Mouse (Mus musculus) intestine, embryonic 15.5 days (tissue): ENCODE data around the gene Ptpa. TPM values are rescaled to one million over a fixed set of nuclear protein-coding genes. Genes with fewer than 3 reads are reported as not detected.

Source experiments
- ATAC-seq: fragments of 200-750 bp; cut with Nextera tagmentation; 2 replicates; pipeline ENCODE4 v1.8.0; 2017; ENCODE audit warnings: moderate TSS enrichment, moderate library complexity
- H3K27ac ChIP-seq: fragments of 300-500 bp; sonication (generic); 2 replicates; pipeline ENCODE4 v1.5.1; 2015; ENCODE audit warnings: mild to moderate bottlenecking, inconsistent platforms
- H3K27me3 ChIP-seq: fragments of 300-500 bp; sonication (generic); replicated peaks from 2 replicates; pipeline ENCODE4 v1.6.1; 2015; ENCODE audit warnings: inconsistent platforms
- H3K36me3 ChIP-seq: fragments of 300-500 bp; sonication (generic); 2 replicates; pipeline ENCODE4 v1.6.1; 2015; ENCODE audit warnings: inconsistent platforms
- H3K4me1 ChIP-seq: fragments of 300-500 bp; sonication (generic); replicated peaks from 2 replicates; pipeline ENCODE4 v1.6.1; 2015; ENCODE audit warnings: inconsistent platforms
- H3K4me2 ChIP-seq: fragments of 300-500 bp; sonication (generic); replicated peaks from 2 replicates; pipeline ENCODE4 v1.6.1; 2015; ENCODE audit warnings: mild to moderate bottlenecking, inconsistent platforms
- H3K4me3 ChIP-seq: fragments of 300-500 bp; sonication (generic); replicated peaks from 2 replicates; pipeline ENCODE4 v1.5.1; 2015; ENCODE audit warnings: inconsistent platforms
- H3K9ac ChIP-seq: fragments of 300-500 bp; sonication (generic); 2 replicates; pipeline ENCODE4 v1.6.1; 2015; ENCODE audit warnings: inconsistent platforms
- H3K9me3 ChIP-seq: fragments of 300-500 bp; sonication (generic); 2 replicates; pipeline ENCODE4 v1.6.1; 2016; ENCODE audit warnings: inconsistent platforms
- WGBS: fragments of 180-500 bp; shearing (Covaris S2); methylation state at CpG from one replicate; pipeline ENCODE4 v1.1.7; 2015; 5-methylcytosine and 5-hydroxymethylcytosine counted together
- polyA plus RNA-seq: library from polyadenylated mRNA; unstranded; fragments of >200 nt; fragmentation: Nextera tagmentation; extraction: Ambion mirVana; gene quantifications from 2 replicates; pipeline ENCODE4 v1.2.1, GENCODE M21; 2015

Ptpa gene
- polyA plus RNA-seq, 1 experiment from 2014 or later: 117 TPM

DNA sequence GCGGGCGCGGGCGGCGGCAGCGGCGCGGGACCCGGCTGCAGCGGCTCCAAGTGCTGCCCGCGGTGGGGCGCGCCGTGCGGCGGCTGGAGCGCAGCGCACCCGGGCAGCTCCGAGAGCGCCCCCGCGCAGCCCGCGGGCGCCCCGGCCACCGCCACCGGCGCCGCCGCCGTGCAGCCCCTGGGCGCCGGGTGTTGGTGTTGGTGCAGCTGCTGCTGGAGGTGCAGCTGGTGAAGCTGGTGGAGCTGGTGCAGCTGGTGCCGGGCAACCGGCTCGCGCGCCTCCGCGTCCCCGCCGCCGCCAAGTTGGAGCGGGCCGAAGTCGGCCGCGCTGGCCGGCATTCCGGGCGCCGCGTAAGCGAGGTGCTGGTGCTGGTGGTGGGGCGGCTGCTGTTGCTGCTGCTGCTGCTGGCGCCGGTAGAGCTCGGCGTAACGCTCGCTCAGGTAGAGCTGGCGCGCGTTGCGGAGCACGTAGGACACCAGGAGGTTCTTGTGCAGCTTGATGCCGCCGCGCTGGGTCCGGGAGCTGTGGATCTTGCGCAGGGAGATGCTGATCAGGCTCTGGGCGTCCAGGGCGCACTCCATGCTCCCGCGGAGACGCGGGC, 57.7 kb downstream of the Ptpa start:
- ATAC-seq: peak; percentile 35
- H3K27ac ChIP-seq: peak overlapping the region; percentile 92
- peaks cover 27% of the 10 kb centered on the region for H3K4me1 ChIP-seq
- peak overlapping the region; percentile 95 for H3K9ac ChIP-seq
- peak overlapping the region; percentile 85 for H3K4me2 ChIP-seq
- WGBS: under 1% methylated on average over 80 of the region's 80 CpGs
- no peaks in the 10 kb centered on the region for H3K9me3 ChIP-seq
- no peaks in the 10 kb centered on the region for H3K36me3 ChIP-seq
- H3K4me3 ChIP-seq: peak overlapping the region; percentile 85
- no peaks in the 10 kb centered on the region for H3K27me3 ChIP-seq

DNA sequence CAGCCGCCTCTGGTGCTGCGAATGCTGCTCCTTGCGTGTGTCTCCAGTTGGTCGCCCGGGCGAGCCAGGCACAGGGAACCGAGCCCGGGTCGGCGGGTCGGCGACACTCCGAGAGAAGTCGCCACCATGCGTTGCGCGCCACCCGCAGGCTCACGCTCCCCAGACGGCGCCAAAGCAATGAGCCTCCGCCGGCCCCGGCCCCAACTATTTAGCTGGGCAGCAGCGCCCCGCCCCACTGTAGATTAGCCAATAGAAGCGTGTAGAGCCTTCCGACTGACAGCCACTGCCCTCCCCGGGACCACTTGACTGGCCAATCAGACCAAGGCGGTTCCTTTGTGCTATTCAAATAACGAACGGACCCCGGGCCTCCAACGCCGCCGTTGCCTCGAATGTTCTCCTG, 58.2 kb downstream of the Ptpa start, which contains the start of gene Ier5l:
TSS of gene Ier5l (minus strand) at position 181 of the 400 bp plus-strand sequence.
- peak within 1 kb of the TSS; percentile 92 for H3K27ac ChIP-seq
- H3K4me3 ChIP-seq: peak within 1 kb of the TSS; percentile 85
- H3K4me2 ChIP-seq: peak within 1 kb of the TSS; percentile 85
- H3K9me3 ChIP-seq: no peaks in the 10 kb centered on the region
- ATAC-seq: peak; percentile 91
- peaks cover 25% of the 10 kb centered on the region for H3K4me1 ChIP-seq
- no peaks in the 10 kb centered on the region for H3K27me3 ChIP-seq
- H3K36me3 ChIP-seq: no peaks in the 10 kb centered on the region
- under 1% methylated on average over 37 of the region's 37 CpGs for WGBS
- H3K9ac ChIP-seq: peak within 1 kb of the TSS; percentile 95

DNA sequence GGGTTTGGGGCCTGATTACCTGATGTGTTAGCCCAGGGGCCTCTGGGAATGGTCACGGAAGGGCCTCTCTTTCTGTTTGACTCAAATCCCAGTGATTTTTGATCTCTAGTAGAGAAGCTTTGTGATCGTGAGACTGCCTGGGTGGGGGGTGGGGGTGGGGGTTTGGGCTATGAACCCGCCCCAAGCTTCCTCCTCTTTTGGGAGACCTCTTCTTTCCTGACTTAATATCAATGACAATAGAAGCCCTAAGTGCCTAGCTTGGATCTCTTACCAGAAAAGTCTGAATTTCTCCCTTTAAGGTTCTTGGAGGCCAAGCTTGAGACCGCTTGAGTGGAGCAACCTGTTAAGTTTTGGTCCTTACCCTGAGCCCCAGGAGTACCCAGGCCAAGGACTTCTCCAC, 58.9 kb downstream of the Ptpa start:
- no peaks in the 10 kb centered on the region for H3K27me3 ChIP-seq
- H3K4me1 ChIP-seq: peaks cover 22% of the 10 kb centered on the region

DNA sequence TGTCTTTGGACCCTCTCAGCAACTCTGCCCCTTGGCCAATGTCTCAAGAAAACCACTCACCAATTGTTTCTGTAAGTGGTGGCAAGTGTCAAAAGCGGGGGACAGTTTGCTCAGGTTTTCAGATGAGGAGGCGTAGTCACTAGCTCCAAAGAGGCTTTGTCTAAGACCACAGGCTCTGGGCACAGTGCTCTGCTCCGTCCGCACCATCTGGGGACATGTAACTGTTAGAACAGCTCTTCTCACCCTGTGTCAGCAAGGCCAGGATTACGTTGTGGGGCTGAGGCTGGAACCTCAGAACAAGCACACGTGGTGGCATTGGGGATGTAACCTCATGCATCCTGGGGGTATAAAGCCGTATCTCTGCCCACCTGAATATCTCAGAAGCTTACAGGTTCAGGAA, 59.6 kb downstream of the Ptpa start:
- no peak for ATAC-seq
- H3K4me3 ChIP-seq: no peak overlapping the region
- no peaks in the 10 kb centered on the region for H3K36me3 ChIP-seq
- H3K9ac ChIP-seq: no peak overlapping the region; the same call in 1 of the 2 replicates
- H3K4me2 ChIP-seq: peak overlapping the region; percentile 85
- H3K27ac ChIP-seq: no peak overlapping the region
- no peaks in the 10 kb centered on the region for H3K9me3 ChIP-seq
- WGBS: 88% methylated on average over 7 of the region's 7 CpGs
- H3K4me1 ChIP-seq: peaks cover 22% of the 10 kb centered on the region
- no peaks in the 10 kb centered on the region for H3K27me3 ChIP-seq

More for the DNA sequence above, 58.9 kb downstream of the Ptpa start:
- H3K9me3 ChIP-seq: no peaks in the 10 kb centered on the region
- no peak overlapping the region for H3K27ac ChIP-seq
- no peaks in the 10 kb centered on the region for H3K36me3 ChIP-seq
- no peak for ATAC-seq
- H3K4me3 ChIP-seq: peak overlapping the region; percentile 85
- 40% methylated on average over 4 of the region's 4 CpGs for WGBS
- peak overlapping the region; percentile 85 for H3K4me2 ChIP-seq
- peak overlapping the region; percentile 45 for H3K9ac ChIP-seq

DNA sequence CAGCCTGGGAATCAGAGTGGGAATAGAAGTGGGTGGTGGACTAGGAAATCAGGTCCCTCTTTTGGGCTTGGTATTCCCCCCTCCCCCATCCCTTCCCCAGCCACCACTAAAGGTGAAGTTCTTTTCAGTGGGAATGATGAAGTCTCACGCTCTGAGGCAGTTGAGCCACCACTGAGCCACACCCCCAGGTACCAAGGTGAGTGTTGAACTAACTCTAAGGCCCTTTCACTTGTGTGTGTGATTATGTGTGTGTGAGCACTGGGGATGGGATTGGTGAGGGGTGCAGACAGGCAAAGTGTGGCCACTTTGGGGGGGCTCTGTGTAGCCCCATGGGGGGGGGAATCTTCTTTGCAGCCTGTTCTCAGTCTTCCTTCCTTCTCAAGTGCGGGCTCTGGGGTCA, 60.4 kb downstream of the Ptpa start:
- Histone ChIP-seq H3K4me2 (0 out of 2 replicates have a peak overlapping the region, but pooled peaks have one; percentile 6), H3K36me3 (no peaks in the 10 kb centered on the region), H3K9me3 (no peaks in the 10 kb centered on the region), H3K9ac (no peak overlapping the region), H3K27me3 (no peaks in the 10 kb centered on the region), H3K4me1 (peaks cover 18% of the 10 kb centered on the region), H3K4me3 (no peak overlapping the region), H3K27ac (no peak overlapping the region)
- no peak for ATAC-seq
- 64% methylated on average over 2 of the region's 2 CpGs for WGBS

DNA sequence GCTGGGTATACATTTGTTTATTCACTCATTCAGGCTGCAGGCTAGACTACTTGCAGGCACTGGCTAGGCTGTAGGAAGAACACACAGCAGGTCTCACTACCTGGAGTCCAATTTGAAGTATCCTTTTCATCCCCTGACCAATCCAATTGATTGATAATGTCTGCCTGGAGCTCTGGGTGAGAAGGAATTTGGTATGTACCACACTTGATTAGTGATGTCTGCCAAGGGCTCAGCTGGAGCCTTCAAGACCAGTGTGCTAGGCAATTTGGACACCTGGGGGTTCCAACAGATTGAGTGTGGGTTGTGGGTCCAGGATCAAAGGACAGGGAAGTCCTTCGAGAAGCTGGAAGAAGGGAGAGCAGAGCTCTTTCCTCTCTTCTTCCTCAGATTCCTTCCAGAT, 62.7 kb downstream of the Ptpa start:
- H3K4me2 ChIP-seq: no peak overlapping the region
- no peaks in the 10 kb centered on the region for H3K36me3 ChIP-seq
- no peak for ATAC-seq
- H3K4me1 ChIP-seq: peaks cover 13% of the 10 kb centered on the region
- H3K9ac ChIP-seq: no peak overlapping the region
- H3K9me3 ChIP-seq: no peaks in the 10 kb centered on the region
- WGBS: 74% methylated on average over 1 of the region's 1 CpGs
- H3K4me3 ChIP-seq: no peak overlapping the region
- no peaks in the 10 kb centered on the region for H3K27me3 ChIP-seq
- no peak overlapping the region for H3K27ac ChIP-seq

DNA sequence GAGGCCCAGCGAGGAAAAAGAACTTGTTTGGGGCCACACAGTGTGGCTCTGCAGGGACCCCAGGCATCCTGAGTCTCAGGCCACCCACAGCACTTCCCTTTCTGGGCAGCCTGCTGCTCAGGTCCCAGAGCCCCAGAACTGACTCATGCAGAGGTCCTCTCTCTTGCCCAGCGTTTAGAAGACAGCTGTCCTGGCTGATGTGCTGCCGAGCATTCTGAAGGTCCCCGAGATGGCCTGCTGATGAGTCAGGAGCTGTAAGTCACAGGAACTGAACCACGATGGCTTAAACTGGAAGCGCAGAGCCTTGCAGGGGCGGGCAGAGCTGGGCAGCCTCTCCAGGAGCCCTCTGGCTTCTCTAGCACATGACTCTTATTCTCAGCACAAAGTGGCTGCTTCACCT, 71.8 kb downstream of the Ptpa start:
- Histone ChIP-seq H3K9me3 (no peaks in the 10 kb centered on the region), H3K27ac (no peak overlapping the region), H3K4me1 (no peaks in the 10 kb centered on the region), H3K4me3 (no peak overlapping the region), H3K4me2 (no peak overlapping the region), H3K27me3 (no peaks in the 10 kb centered on the region), H3K9ac (no peak overlapping the region), H3K36me3 (no peaks in the 10 kb centered on the region)
- ATAC-seq: no peak
- WGBS: 37% methylated on average over 7 of the region's 7 CpGs

DNA sequence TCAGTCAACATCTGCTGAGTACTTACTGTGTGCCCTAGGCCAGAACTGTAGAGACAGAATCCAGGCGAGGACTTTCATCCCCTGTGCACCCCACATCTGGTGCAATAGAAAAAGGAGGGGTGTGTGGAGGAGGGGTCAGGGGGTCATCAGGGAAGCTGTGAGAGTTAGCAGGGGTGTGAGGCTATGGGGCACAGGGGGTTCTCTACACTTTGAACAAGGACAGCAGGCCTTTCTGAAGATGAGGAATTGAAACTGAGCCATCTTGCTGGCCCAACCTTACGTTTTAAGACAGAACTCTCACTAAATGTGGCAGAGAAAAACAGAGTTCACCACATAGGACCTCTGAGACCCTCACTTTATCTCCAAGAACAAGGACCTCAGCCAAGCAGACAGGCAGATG, 74.5 kb downstream of the Ptpa start:
- H3K9ac ChIP-seq: no peak overlapping the region
- H3K36me3 ChIP-seq: no peaks in the 10 kb centered on the region
- H3K27me3 ChIP-seq: no peaks in the 10 kb centered on the region
- 74% methylated on average over 2 of the region's 2 CpGs for WGBS
- no peak overlapping the region for H3K4me2 ChIP-seq
- H3K4me3 ChIP-seq: no peak overlapping the region
- no peaks in the 10 kb centered on the region for H3K9me3 ChIP-seq
- no peak overlapping the region for H3K27ac ChIP-seq
- no peaks in the 10 kb centered on the region for H3K4me1 ChIP-seq
- ATAC-seq: no peak

DNA sequence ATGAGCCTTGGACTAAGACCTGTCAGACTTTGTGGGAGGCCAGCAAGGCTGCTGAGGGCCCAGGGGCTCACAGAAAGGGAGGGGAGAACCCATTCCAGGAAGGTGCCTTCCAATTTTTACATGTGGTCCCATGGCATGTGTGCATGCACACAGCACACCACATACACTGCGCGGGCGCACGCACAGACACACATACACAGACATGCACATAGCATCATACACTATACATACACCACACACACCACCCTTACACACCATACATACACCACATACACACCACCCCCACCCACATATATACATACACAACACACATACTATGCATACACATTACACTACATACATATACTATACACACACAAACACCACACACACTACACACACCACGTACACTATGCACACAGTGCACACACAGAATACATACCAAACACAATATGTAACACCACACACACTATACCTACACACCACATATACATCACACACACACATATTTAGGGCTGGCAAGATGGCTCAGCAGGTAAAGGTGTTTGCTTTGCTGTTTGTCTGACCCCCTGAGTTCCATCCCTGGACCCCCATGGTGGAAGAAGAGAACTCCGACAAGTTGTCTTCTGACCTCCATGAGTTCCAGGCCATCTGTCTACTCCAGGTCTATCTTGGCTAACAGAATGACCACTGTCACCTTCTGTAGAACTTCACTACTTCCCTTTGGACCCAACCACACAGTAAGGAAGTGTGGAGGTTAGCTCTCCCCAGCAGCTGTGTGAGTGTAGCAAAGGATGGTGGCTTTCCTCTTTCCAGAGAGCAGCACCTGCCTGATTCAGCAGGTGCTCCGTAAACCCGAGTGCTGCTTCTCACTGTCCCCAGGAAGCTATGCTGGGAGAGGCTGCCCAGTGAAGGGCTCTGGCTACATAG, 79.4 kb downstream of the Ptpa start:
- Histone ChIP-seq H3K4me2 (peak overlapping the region; percentile 73; the same call in 1 of the 2 replicates), H3K9ac (no peak overlapping the region), H3K27ac (no peak overlapping the region), H3K4me1 (peaks cover 8% of the 10 kb centered on the region), H3K9me3 (no peaks in the 10 kb centered on the region), H3K36me3 (no peaks in the 10 kb centered on the region), H3K27me3 (no peaks in the 10 kb centered on the region), H3K4me3 (no peak overlapping the region)
- peak; percentile 45 for ATAC-seq
- 77% methylated on average over 8 of the region's 8 CpGs for WGBS

DNA sequence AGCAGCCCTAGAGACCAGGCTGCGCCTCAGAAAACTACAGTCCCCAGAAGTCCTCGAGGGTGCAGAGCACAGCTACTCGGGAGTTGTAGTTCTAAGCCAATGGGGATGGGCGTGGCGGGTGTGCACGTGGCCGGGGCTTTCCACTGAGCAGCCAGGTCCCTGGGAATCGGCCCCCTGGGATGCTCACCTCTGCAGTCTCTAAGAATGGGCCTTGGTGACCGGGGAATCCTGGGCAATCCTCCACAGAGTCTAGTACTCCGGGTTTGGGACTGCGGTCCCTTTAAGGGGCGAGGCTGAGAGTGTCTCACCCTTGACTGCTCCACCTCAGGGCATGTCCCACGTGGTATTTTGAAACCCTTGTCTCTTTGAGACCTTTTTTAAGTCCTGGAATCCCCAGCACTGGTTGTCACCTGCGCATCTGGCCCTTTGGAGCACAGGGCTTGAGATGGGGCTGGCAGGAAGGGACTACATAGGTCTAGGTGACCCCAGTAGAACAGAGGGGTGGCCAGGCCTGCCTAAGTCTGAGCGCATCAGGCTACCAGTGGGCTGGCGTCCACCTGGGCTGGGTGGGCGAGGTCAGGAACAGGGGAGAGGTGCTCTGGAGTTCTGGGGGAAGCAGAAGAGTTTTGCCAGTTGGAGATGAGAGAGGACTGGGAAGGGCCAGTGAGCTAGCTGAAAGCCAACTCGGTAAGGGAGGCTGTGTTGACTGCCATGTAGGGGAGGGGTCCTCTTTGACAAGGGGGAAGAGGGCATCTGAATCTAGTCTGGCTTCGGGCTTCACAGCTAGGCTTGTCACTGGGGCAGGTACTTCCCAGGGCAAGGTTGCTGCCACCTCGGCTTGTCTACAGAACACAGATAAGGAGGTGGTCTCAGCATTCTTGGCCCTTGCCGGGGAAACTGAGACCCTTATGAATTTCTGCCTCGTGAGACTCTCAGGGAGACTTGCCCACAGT, 80.3 kb downstream of the Ptpa start:
- H3K4me2 ChIP-seq: peak overlapping the region; percentile 73
- H3K4me1 ChIP-seq: peaks cover 8% of the 10 kb centered on the region
- peak overlapping the region; percentile 38; the same call in 1 of the 2 replicates for H3K9ac ChIP-seq
- no peaks in the 10 kb centered on the region for H3K9me3 ChIP-seq
- peak overlapping the region; percentile 27 for H3K4me3 ChIP-seq
- H3K36me3 ChIP-seq: no peaks in the 10 kb centered on the region
- H3K27me3 ChIP-seq: no peaks in the 10 kb centered on the region
- peak; percentile 96 for ATAC-seq
- no peak overlapping the region for H3K27ac ChIP-seq
- WGBS: 25% methylated on average over 22 of the region's 22 CpGs
